Mouse (Mus musculus): ENCODE data around the gene Arsg.

- TF ChIP-seq GATA1 (IDR thresholded peaks at IDR 0.05; ENCODE audit: borderline replicate concordance, low read length): no peak
- TF ChIP-seq FLI1 (IDR thresholded peaks at IDR 0.05; ENCODE audit: low read length): no peak
Measured at GRCm38 (mm10) chr11:109468133-109468532, 5.0 kb upstream of the Arsg start.

All from megakaryocyte, embryonic 14.5 days (primary cell).